Mouse (Mus musculus): ENCODE results near the gene Popdc3. TPM values are rescaled to one million over a fixed set of nuclear protein-coding genes. Genes with fewer than 3 reads are reported as not detected.
A peak's percentile ranks its signal among the peaks of the same experiment; 100 is the strongest.
"Not testable (repeated sequence)": the region's sequence is repeated elsewhere in the genome, so short reads cannot be mapped to it uniquely, and the experiment has no call there.

Popdc3 gene
- polyA plus RNA-seq (2012; ENCODE audit: insufficient read depth, insufficient read length, missing spikeins): 0.83 TPM in 1 of 2 replicates, not detected in the other

GRCm38 (mm10) chr10:45177798-45178197, at the start of gene Popdc3:
Popdc3 (plus strand) TSS chr10:45178098.
- not testable (repeated sequence) for H3K4me3 ChIP-seq (ENCODE audit: insufficient read depth, low read depth, low read length); H3K27ac ChIP-seq (replicated peaks; ENCODE audit: low read depth, low read length); H3K4me1 ChIP-seq (ENCODE audit: control insufficient read depth, insufficient read depth, insufficient read length, low read length)

- Histone ChIP-seq H3K4me3 (ENCODE audit: insufficient read depth, low read depth, low read length) (peak overlapping the region; percentile 11; the same call in 1 of the 2 replicates), H3K27ac (replicated peaks; ENCODE audit: low read depth, low read length) (no peak overlapping the region), H3K4me1 (ENCODE audit: control insufficient read depth, insufficient read depth, insufficient read length, low read length) (no peaks in the 10 kb centered on the region)
These were observed 48.8 kb upstream of the Popdc3 start for GRCm38 (mm10) chr10:45129105-45129504.

DNA sequence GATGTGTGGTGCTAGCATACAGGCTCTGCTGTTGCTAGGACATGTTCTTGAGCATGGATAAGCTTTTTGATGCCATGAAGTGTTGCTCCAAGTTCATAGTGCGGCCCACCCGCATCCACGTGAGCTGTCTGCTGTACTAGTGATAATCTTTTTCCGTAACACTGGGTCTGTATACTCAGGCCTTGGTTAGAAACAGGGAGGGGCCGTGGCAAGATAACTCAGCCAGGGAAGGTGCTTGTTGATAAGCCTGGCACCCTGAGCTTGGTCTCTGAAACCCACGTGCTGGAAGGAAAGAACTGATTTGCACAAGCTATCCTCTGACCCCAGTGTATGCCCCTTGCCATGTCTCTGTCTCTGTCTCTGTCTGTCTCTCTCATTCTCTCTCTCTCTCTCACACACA, 47.9 kb upstream of the Popdc3 start:
- H3K27ac ChIP-seq (replicated peaks; ENCODE audit: low read depth, low read length): no peak overlapping the region
- no peak overlapping the region for H3K4me3 ChIP-seq (ENCODE audit: insufficient read depth, low read depth, low read length)
- no peaks in the 10 kb centered on the region for H3K4me1 ChIP-seq (ENCODE audit: control insufficient read depth, insufficient read depth, insufficient read length, low read length)

DNA sequence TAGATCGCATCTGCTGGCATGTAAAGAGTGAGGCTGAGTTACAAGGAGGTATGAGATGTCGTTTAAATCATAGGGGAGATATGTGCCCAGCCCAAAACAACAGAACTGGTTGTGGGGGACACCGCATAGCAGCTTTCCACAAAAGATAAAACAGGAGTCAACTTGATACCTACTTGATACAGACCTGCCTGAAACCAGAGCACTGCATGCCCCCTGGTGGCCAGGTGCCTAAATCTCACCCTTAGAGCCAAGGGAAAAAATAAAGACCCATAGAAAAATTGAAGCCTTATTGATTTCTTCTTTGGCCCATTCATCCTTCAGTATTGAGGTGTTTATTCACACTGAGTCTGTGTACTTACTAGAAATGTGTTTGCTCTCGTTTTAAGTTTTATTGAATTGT, 45.5 kb upstream of the Popdc3 start:
- Histone ChIP-seq H3K4me3 (ENCODE audit: insufficient read depth, low read depth, low read length) (no peak overlapping the region), H3K27ac (replicated peaks; ENCODE audit: low read depth, low read length) (no peak overlapping the region), H3K4me1 (ENCODE audit: control insufficient read depth, insufficient read depth, insufficient read length, low read length) (no peaks in the 10 kb centered on the region)

- no peak overlapping the region for H3K4me3 ChIP-seq (ENCODE audit: insufficient read depth, low read depth, low read length)
- H3K27ac ChIP-seq (replicated peaks; ENCODE audit: low read depth, low read length): no peak overlapping the region
- no peaks in the 10 kb centered on the region for H3K4me1 ChIP-seq (ENCODE audit: control insufficient read depth, insufficient read depth, insufficient read length, low read length)
These were observed 41.1 kb upstream of the Popdc3 start for GRCm38 (mm10) chr10:45136806-45137205.

DNA sequence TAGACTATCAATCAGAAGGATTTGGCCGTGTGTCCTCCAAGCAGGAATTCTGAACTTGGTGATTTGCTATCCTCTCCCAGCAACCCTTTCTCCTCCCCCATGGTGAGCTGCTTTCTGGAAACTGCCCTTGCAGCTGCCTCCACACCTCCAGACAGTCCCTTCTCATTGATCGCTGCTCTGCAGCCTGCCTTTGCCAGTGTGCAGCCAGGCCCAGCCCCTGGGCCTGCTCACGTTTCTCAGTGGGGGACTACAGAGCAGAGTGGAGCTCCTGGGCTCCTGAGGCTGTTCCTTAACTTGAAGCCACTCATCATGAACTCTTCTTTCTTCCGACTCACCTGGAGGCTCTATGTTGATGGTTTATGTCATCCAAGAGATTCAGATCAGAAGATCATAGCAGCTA, 38.0 kb upstream of the Popdc3 start:
- H3K4me1 ChIP-seq (ENCODE audit: control insufficient read depth, insufficient read depth, insufficient read length, low read length): no peaks in the 10 kb centered on the region
- no peak overlapping the region for H3K27ac ChIP-seq (replicated peaks; ENCODE audit: low read depth, low read length)
- H3K4me3 ChIP-seq (ENCODE audit: insufficient read depth, low read depth, low read length): no peak overlapping the region

DNA sequence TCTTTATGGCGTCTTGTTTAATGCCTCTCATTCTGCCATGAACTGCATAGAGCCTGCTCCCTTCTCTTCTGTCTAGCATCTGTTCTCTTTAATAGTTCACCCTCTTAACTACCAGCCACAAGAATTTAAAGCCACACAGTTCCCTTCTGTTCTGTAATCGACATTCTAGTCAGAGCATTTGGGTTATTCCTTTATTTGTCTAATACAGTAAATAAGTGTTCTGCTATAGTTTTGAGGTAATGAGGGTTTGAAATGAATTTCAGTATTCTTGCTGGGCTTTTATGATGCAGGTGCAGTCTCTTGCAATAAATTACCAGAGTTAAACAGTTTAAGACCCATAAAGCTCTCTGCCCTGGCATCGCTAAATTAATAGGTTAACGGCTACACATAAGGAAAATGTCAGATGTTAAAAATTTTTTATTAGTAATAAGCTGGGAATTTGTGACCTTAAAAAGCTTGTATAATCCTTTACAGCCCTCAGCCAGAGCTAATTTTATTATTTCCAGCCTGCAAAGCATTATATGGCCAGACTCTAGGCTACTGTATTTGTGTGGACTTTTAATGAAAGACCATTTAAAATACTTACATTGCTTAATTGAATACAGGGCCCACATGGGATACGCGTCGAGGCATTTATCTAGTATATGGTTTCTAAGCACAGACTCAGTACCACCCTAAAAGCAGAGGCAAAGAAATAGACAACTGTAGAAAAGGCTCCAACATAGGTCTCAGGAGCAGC, 37.3 kb upstream of the Popdc3 start:
- no peak overlapping the region for H3K4me3 ChIP-seq (ENCODE audit: insufficient read depth, low read depth, low read length)
- H3K4me1 ChIP-seq (ENCODE audit: control insufficient read depth, insufficient read depth, insufficient read length, low read length): no peaks in the 10 kb centered on the region

DNA sequence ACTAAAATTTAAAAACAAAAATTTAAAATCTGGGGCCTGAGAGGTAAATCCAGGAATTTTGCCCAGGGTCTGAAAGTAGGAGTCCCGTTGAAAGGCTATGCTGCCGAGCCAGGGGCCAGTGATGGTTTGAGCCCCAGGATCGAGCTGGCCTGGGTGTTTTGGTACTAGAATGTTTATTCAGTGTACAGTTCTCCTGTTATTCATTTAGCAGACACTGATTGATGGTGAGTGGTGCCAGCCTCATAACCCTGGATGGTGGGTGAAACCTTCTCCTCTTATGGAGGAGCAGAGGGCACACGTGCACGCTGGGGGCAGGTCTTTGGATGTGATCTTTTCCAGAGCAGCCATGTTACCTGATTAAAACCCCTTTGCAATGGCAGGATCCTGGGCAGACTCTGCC, 35.5 kb upstream of the Popdc3 start:
- Histone ChIP-seq H3K4me3 (ENCODE audit: insufficient read depth, low read depth, low read length) (no peak overlapping the region), H3K4me1 (ENCODE audit: control insufficient read depth, insufficient read depth, insufficient read length, low read length) (no peaks in the 10 kb centered on the region), H3K27ac (replicated peaks; ENCODE audit: low read depth, low read length) (no peak overlapping the region)

More for the DNA sequence above, 37.3 kb upstream of the Popdc3 start:
- no peak overlapping the region for H3K27ac ChIP-seq (replicated peaks; ENCODE audit: low read depth, low read length)

- H3K4me1 ChIP-seq (ENCODE audit: control insufficient read depth, insufficient read depth, insufficient read length, low read length): no peaks in the 10 kb centered on the region
- no peak overlapping the region for H3K27ac ChIP-seq (replicated peaks; ENCODE audit: low read depth, low read length)
These were observed 33.7 kb upstream of the Popdc3 start for GRCm38 (mm10) chr10:45144038-45144817.

GRCm38 (mm10) chr10:45146821-45147220, 31.1 kb upstream of the Popdc3 start:
- Histone ChIP-seq H3K27ac (replicated peaks; ENCODE audit: low read depth, low read length) (no peak overlapping the region), H3K4me1 (ENCODE audit: control insufficient read depth, insufficient read depth, insufficient read length, low read length) (no peaks in the 10 kb centered on the region), H3K4me3 (ENCODE audit: insufficient read depth, low read depth, low read length) (no peak overlapping the region)

More at GRCm38 (mm10) chr10:45144038-45144817, 33.7 kb upstream of the Popdc3 start:
- H3K4me3 ChIP-seq (ENCODE audit: insufficient read depth, low read depth, low read length): no peak overlapping the region

GRCm38 (mm10) chr10:45151137-45151536, 26.8 kb upstream of the Popdc3 start:
- Histone ChIP-seq H3K4me1 (ENCODE audit: control insufficient read depth, insufficient read depth, insufficient read length, low read length) (no peaks in the 10 kb centered on the region), H3K4me3 (ENCODE audit: insufficient read depth, low read depth, low read length) (no peak overlapping the region), H3K27ac (replicated peaks; ENCODE audit: low read depth, low read length) (no peak overlapping the region)

GRCm38 (mm10) chr10:45151771-45152692, 25.9 kb upstream of the Popdc3 start:
- H3K4me3 ChIP-seq (ENCODE audit: insufficient read depth, low read depth, low read length): no peak overlapping the region
- H3K27ac ChIP-seq (replicated peaks; ENCODE audit: low read depth, low read length): no peak overlapping the region
- no peaks in the 10 kb centered on the region for H3K4me1 ChIP-seq (ENCODE audit: control insufficient read depth, insufficient read depth, insufficient read length, low read length)

DNA sequence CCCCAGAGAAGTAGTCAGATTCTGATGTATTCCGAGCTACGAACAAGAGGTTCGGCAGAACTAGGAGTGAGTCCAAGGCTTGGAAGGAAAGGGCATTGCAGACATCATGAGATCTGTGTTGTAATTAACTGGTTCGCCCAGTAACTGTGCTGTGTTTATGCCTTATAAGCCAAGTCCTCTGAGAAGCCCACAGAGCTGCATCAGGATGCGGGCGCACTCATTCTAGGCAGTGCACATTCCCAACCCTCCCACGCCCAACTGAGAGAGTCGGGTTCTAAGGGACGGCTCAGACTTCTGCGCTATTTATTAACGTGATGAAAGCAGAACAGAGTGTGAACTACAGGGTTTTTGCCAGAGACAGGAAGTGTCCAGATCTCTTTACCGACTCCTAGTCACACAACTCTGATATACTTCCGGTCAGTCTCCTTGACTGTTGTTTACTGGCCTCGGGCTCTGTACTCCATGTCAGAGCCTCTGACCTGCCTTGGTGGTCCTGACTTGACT, 23.3 kb upstream of the Popdc3 start:
- no peak overlapping the region for H3K4me3 ChIP-seq (ENCODE audit: insufficient read depth, low read depth, low read length)
- H3K4me1 ChIP-seq (ENCODE audit: control insufficient read depth, insufficient read depth, insufficient read length, low read length): no peaks in the 10 kb centered on the region
- H3K27ac ChIP-seq (replicated peaks; ENCODE audit: low read depth, low read length): no peak overlapping the region

DNA sequence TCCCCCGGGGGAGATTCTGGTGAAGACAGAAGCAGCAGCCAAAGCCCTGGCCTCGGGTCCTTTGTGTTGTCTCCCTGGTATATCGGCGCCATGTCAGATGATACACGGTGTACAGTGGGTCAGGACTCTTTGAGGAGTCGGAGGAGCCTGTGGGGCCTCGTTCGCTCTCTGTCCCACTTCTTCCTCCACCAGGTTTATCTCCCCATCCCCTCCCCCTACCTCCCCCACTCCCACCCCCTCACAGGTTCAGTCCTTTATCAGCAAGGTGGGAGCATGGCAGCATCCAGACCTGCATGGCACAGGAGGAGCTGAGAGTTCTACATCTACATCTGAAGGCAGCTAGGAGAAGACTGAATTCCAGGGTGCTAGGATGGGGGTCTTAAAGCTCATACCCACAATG, 12.0 kb upstream of the Popdc3 start:
- Histone ChIP-seq H3K4me3 (ENCODE audit: insufficient read depth, low read depth, low read length) (no peak overlapping the region), H3K27ac (replicated peaks; ENCODE audit: low read depth, low read length) (no peak overlapping the region), H3K4me1 (ENCODE audit: control insufficient read depth, insufficient read depth, insufficient read length, low read length) (no peaks in the 10 kb centered on the region)

DNA sequence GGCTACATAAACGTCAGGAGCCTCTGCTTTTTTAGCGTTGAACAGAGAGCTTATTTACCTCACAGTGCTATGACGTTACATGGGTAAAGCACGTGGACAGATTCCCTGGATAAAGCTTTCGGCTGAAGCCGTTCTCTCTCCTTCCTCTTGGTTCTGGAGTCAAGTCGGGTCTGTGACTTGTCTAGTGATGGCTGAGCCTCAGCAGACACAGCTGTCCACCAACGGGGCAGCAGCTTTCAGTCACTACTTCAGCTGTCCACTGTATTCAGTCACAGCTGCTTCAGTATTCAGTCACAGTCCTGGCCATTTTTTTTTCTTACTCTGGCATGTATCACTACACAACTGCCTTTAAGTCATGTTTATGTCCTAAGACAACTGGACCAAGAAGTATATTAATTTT, 4.0 kb upstream of the Popdc3 start:
- H3K4me1 ChIP-seq (ENCODE audit: control insufficient read depth, insufficient read depth, insufficient read length, low read length): no peaks in the 10 kb centered on the region

More for the DNA sequence above, 4.0 kb upstream of the Popdc3 start:
- Histone ChIP-seq H3K27ac (replicated peaks; ENCODE audit: low read depth, low read length) (no peak overlapping the region), H3K4me3 (ENCODE audit: insufficient read depth, low read depth, low read length) (no peak overlapping the region)

Data from brown adipose tissue, adult 24 weeks (tissue).